ENCODE assay signal across 17 mouse cellular contexts in the genomic region with DNA sequence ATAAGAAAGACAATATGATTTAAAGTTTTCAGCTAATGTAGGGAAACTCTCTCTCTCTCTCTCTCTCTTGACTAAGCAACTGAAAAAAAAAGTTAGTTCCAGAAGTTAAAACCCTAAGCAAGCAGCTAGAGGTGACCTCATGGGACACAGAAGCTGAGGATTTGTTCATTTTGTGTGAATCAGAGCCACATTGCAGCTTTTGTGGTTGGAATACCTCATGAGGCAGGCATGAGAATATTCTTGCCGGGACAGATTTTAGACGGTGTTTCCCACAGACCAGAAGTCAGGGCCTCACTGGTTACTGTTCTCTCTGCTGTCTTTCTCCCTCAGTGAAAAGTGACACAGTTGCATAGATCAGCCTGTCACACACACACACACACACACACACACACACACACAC.
"Had no signal": no experiment of that assay in that cellular context is flagged by ENCODE, and none has a peak within 500 bp of the region (broad histone marks: within the 10 kb centered on the region; RNA-seq: fewer than 3 reads in every experiment).

No protein-coding gene starts in this region.

- H3K27me3 ChIP-seq: liver, embryonic 13.5 days; midbrain, embryonic 15.5 days; neural tube, embryonic 13.5 days; stomach, embryonic 15.5 days had no signal

- H3K4me3 ChIP-seq: layer of hippocampus, adult 2 months; liver, embryonic 13.5 days; midbrain, embryonic 12.5 days; midbrain, embryonic 15.5 days; neural tube, embryonic 13.5 days; stomach, embryonic 15.5 days had no signal

- H3K36me3 ChIP-seq: liver, embryonic 13.5 days; midbrain, embryonic 12.5 days; midbrain, embryonic 15.5 days; neural tube, embryonic 13.5 days; stomach, embryonic 15.5 days had no signal

- H3K4me1 ChIP-seq: liver, embryonic 13.5 days; midbrain, embryonic 12.5 days; neural tube, embryonic 13.5 days; stomach, embryonic 15.5 days had no signal

- H3K9ac ChIP-seq: liver, embryonic 13.5 days; midbrain, embryonic 12.5 days; midbrain, embryonic 15.5 days; neural tube, embryonic 13.5 days; stomach, embryonic 15.5 days had no signal

- H3K9me3 ChIP-seq: liver, embryonic 13.5 days; midbrain, embryonic 12.5 days; midbrain, embryonic 15.5 days; neural tube, embryonic 13.5 days; stomach, embryonic 15.5 days had no signal

- H3K27ac ChIP-seq: layer of hippocampus, adult 2 months; liver, embryonic 13.5 days; macrophage; midbrain, embryonic 12.5 days; midbrain, embryonic 15.5 days; neural tube, embryonic 13.5 days; stomach, embryonic 15.5 days had no signal

- H3K4me2 ChIP-seq: liver, embryonic 13.5 days; midbrain, embryonic 12.5 days; midbrain, embryonic 15.5 days; neural tube, embryonic 13.5 days; stomach, embryonic 15.5 days had no signal

- ATAC-seq: midbrain, embryonic 15.5 days had no signal

- DNase-seq: kidney, adult 18-20 months; kidney, adult 9 months; kidney, postnatal 25 days; layer of hippocampus, adult 9-11 months; liver, embryonic 13.5 days; lung, adult 2 months; lung, postnatal 14 days; right cerebral cortex, postnatal 14 days; right cerebral cortex, postnatal 4 days; spleen, adult 18-20 months; thymus, postnatal 36 days had no signal
